Mouse (Mus musculus) erythroblast, adult 5-6 weeks (primary cell): ENCODE measurements around the gene Olfr671. TPM values are rescaled to one million over a fixed set of nuclear protein-coding genes. Genes with fewer than 3 reads are reported as not detected.
"Not testable (repeated sequence)": the region's sequence is repeated elsewhere in the genome, so short reads cannot be mapped to it uniquely, and the experiment has no call there.

Experiments used
- ATAC-seq: replicated peaks from 2 replicates; pipeline ENCODE4 v1.8.0; 2016; ENCODE audit warnings: moderate number of reproducible peaks, mild to moderate bottlenecking, moderate TSS enrichment, inconsistent platforms; ENCODE audit not compliant: poor library complexity, low FRiP score, severe bottlenecking
- total RNA-seq, 2 experiments: library from RNA; stranded (forward) in 1 of 2; stranded (reverse) in 1 of 2; fragments of 150-400 nt in 1 of 2; fragments of 200-764, 138-1000 nt in 1 of 2; gene quantifications; 2 replicates each; pipeline versions ENCODE4 v1.2.3 to v1.2.4; 2015 to 2017; ENCODE audit warnings: low replicate concordance in 2 of 2

The Olfr671 gene
- not detected in 2 replicates for total RNA-seq (2015; ENCODE audit: low replicate concordance)
- total RNA-seq (2017; ENCODE audit: low replicate concordance), result not detected in 2 replicates

DNA sequence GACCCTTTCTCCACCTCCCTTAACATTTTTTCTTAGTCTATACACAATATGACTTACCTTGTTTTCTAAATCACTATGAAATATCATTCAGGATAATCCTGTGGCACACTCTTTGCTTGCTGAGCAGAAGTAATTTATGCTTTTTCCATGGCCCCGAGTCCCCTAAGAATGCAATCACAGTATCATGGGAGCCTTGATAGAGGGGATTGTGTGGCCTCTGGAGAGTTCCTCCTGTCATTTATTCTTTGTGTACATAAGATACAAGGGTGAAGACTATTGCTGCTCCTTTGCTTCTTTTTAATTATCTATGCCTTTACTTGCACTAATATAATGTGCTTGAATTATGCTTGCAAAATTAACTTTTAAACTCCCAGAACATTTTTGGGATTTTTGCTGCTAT lies at the start of gene Olfr671:
TSS of gene Olfr671 (minus strand) at position 101 of the 400 bp plus-strand sequence.
- no peak for ATAC-seq

DNA sequence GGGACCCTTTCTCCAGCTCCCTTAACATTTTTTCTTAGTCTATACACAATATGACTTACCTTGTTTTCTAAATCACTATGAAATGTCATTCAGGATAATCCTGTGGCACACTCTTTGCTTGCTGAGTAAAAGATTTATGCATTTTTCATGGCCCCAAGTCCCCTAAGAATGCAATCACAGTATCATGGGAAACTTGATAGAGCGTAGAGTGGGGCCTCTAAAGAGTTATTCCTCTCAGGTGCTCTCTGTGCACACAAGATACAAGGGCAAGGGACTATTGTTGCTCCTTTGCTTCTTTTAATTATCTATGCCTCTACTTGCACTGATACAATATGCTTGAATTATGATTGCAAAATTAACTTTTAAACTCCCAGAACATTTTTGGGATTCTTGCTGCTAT lies 49.4 kb upstream of the Olfr671 start, which contains the start of gene Olfr675:
TSS of gene Olfr675 (minus strand) at position 101 of the 400 bp plus-strand sequence.
- ATAC-seq, result no peak

DNA sequence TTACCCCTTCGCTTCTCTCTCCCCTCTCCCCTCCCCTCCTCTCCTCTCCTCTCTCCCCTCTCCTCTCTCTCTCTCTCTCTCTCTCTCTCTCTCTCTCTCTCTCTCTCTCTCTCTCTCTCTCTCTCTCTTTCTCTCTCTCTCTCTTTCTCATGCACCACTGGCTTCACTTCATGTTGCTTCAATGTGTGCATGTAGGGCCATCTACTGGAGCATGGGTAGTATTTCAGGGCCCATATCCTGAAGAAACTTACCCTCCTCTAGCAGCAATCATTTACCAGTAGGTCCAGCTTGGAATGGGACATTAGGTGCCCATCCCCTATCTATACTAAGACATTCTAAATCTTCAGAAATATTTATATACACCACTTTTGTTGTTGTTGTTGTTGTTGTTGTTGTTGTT lies 43.6 kb upstream of the Olfr671 start:
- ATAC-seq, result no peak

DNA sequence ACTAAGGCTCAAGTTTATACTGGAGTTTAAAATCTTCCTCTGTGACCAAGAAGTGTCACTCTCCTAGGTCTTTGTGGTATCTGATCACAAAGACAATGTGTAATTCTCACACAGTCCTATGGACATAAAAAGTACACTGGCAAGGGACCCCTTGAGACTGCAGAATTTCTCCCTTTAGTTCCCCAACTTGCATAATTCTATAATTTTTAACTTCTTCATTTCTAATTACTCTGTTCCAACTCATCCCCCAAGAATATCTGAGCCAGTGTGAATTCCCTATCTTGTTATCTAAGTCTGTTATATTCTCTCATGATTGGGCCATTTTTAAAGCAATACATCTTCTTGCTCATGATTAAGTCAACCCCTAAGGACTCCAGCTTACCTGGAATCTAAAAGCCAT lies 23.0 kb upstream of the Olfr671 start, which contains the start of gene Olfr672:
TSS of gene Olfr672 (minus strand) at position 101 of the 400 bp plus-strand sequence.
- no peak for ATAC-seq

DNA sequence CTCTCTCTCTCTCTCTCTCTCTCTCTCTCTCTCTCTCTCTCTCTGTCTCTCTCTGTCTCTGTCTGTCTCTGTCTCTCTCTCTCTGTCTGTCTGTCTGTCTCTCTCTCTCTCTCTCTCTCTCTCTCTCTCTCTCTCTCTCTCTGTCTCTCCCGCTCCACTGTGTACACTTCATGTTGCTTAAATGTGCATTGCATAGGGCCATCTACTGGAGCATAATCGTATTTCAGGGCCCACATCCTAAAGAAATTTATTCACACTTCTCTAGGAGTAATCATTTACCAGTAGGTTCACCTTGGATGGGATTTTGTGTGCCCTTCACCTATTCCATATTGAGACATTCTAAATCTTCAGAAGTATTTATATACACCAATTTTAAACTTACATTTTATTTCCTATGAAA lies 6.4 kb downstream of the Olfr671 start:
- ATAC-seq, result not testable (repeated sequence)

- no peak for ATAC-seq
Measured at GRCm38 (mm10) chr7:104962520-104962919, 16.4 kb downstream of the Olfr671 start, which contains the start of gene Olfr670. TSS of gene Olfr670 (minus strand) at chr7:104962620.

GRCm38 (mm10) chr7:104950234-104950633 lies 28.7 kb downstream of the Olfr671 start:
- peak; percentile 78 for ATAC-seq

- ATAC-seq, result no peak
Measured at GRCm38 (mm10) chr7:104933940-104934339, 45.0 kb downstream of the Olfr671 start, which contains the start of gene Olfr669. TSS of gene Olfr669 (plus strand) at chr7:104934240.

DNA sequence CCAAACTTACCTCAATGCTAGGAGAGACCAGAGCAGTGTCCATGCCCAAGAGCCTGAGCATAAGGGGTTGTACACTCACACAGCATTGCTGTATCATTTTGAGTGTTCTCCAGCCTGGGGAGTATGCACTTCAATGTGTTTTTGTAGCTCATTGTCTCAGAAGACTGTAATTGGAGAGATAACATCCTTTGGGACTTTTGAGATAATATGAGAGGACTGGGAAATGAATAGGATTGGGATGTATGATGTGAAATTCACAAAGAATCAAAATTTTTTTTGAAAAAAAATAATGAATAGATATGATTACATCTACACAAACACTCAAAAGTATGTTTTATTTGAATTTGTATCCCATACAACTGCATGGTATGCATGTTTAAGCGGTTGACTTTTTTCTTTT lies 51.0 kb downstream of the Olfr671 start, which contains the start of gene Olfr668:
TSS of gene Olfr668 (minus strand) at position 101 of the 400 bp plus-strand sequence.
- no peak for ATAC-seq

Other genes with a start within 250 kb of the Olfr671 start
- not detected in 2 replicates for gene Usp17le, start 201.7 kb downstream of the Olfr671 start, total RNA-seq (2015; ENCODE audit: low replicate concordance)
- not detected in 2 replicates for gene Usp17le, start 201.7 kb downstream of the Olfr671 start, total RNA-seq (2017; ENCODE audit: low replicate concordance)
- gene Usp17lb, start 136.5 kb downstream of the Olfr671 start, total RNA-seq (2015; ENCODE audit: low replicate concordance), result not detected in 2 replicates
- not detected in 2 replicates for gene Usp17lb, start 136.5 kb downstream of the Olfr671 start, total RNA-seq (2017; ENCODE audit: low replicate concordance)
- not detected in 2 replicates for gene Usp17la, start 122.1 kb downstream of the Olfr671 start, total RNA-seq (2015; ENCODE audit: low replicate concordance)
- not detected in 2 replicates for gene Usp17la, start 122.1 kb downstream of the Olfr671 start, total RNA-seq (2017; ENCODE audit: low replicate concordance)
- gene Olfr665, start 101.1 kb downstream of the Olfr671 start, total RNA-seq (2015; ENCODE audit: low replicate concordance), result not detected in 2 replicates
- not detected in 2 replicates for gene Olfr665, start 101.1 kb downstream of the Olfr671 start, total RNA-seq (2017; ENCODE audit: low replicate concordance)
- not detected in 2 replicates for gene Olfr666, start 83.2 kb downstream of the Olfr671 start, total RNA-seq (2015; ENCODE audit: low replicate concordance)
- not detected in 2 replicates for gene Olfr666, start 83.2 kb downstream of the Olfr671 start, total RNA-seq (2017; ENCODE audit: low replicate concordance)
- not detected in 2 replicates for gene Olfr667, start 57.6 kb downstream of the Olfr671 start, total RNA-seq (2015; ENCODE audit: low replicate concordance)
- not detected in 2 replicates for gene Olfr667, start 57.6 kb downstream of the Olfr671 start, total RNA-seq (2017; ENCODE audit: low replicate concordance)
- gene Olfr668, start 51.1 kb downstream of the Olfr671 start, total RNA-seq (2015; ENCODE audit: low replicate concordance), result not detected in 2 replicates
- not detected in 2 replicates for gene Olfr668, start 51.1 kb downstream of the Olfr671 start, total RNA-seq (2017; ENCODE audit: low replicate concordance)
- not detected in 2 replicates for gene Olfr669, start 44.9 kb downstream of the Olfr671 start, total RNA-seq (2015; ENCODE audit: low replicate concordance)
- not detected in 2 replicates for gene Olfr669, start 44.9 kb downstream of the Olfr671 start, total RNA-seq (2017; ENCODE audit: low replicate concordance)
- not detected in 2 replicates for gene Olfr670, start 16.5 kb downstream of the Olfr671 start, total RNA-seq (2015; ENCODE audit: low replicate concordance)
- not detected in 2 replicates for gene Olfr670, start 16.5 kb downstream of the Olfr671 start, total RNA-seq (2017; ENCODE audit: low replicate concordance)
- gene Olfr672, start 22.9 kb upstream of the Olfr671 start, total RNA-seq (2015; ENCODE audit: low replicate concordance), result not detected in 2 replicates
- not detected in 2 replicates for gene Olfr672, start 22.9 kb upstream of the Olfr671 start, total RNA-seq (2017; ENCODE audit: low replicate concordance)
- gene Olfr675, start 49.3 kb upstream of the Olfr671 start, total RNA-seq (2015; ENCODE audit: low replicate concordance), result not detected in 2 replicates
- gene Olfr675, start 49.3 kb upstream of the Olfr671 start, total RNA-seq (2017; ENCODE audit: low replicate concordance), result not detected in 2 replicates
- gene Olfr676, start 53.6 kb upstream of the Olfr671 start, total RNA-seq (2015; ENCODE audit: low replicate concordance), result not detected in 2 replicates
- not detected in 2 replicates for gene Olfr676, start 53.6 kb upstream of the Olfr671 start, total RNA-seq (2017; ENCODE audit: low replicate concordance)
- gene Olfr677, start 72.2 kb upstream of the Olfr671 start, total RNA-seq (2015; ENCODE audit: low replicate concordance), result not detected in 2 replicates
- not detected in 2 replicates for gene Olfr677, start 72.2 kb upstream of the Olfr671 start, total RNA-seq (2017; ENCODE audit: low replicate concordance)
- not detected in 2 replicates for gene Olfr678, start 85.3 kb upstream of the Olfr671 start, total RNA-seq (2015; ENCODE audit: low replicate concordance)
- gene Olfr678, start 85.3 kb upstream of the Olfr671 start, total RNA-seq (2017; ENCODE audit: low replicate concordance), result not detected in 2 replicates
- gene Olfr679, start 102.1 kb upstream of the Olfr671 start, total RNA-seq (2015; ENCODE audit: low replicate concordance), result not detected in 2 replicates
- gene Olfr679, start 102.1 kb upstream of the Olfr671 start, total RNA-seq (2017; ENCODE audit: low replicate concordance), result not detected in 2 replicates
- not detected in 2 replicates for gene Olfr680-ps1, start 113.7 kb upstream of the Olfr671 start, total RNA-seq (2015; ENCODE audit: low replicate concordance)
- not detected in 2 replicates for gene Olfr680-ps1, start 113.7 kb upstream of the Olfr671 start, total RNA-seq (2017; ENCODE audit: low replicate concordance)
- not detected in 2 replicates for gene Olfr681, start 137.7 kb upstream of the Olfr671 start, total RNA-seq (2015; ENCODE audit: low replicate concordance)
- gene Olfr681, start 137.7 kb upstream of the Olfr671 start, total RNA-seq (2017; ENCODE audit: low replicate concordance), result not detected in 2 replicates
- gene Olfr683, start 167.9 kb upstream of the Olfr671 start, total RNA-seq (2015; ENCODE audit: low replicate concordance), result not detected in 2 replicates
- gene Olfr683, start 167.9 kb upstream of the Olfr671 start, total RNA-seq (2017; ENCODE audit: low replicate concordance), result not detected in 2 replicates
- gene Olfr684, start 184.5 kb upstream of the Olfr671 start, total RNA-seq (2015; ENCODE audit: low replicate concordance), result not detected in 2 replicates
- gene Olfr684, start 184.5 kb upstream of the Olfr671 start, total RNA-seq (2017; ENCODE audit: low replicate concordance), result 0.09 TPM in 1 of 2 replicates, not detected in the other
- not detected in 2 replicates for gene Olfr685, start 206.9 kb upstream of the Olfr671 start, total RNA-seq (2015; ENCODE audit: low replicate concordance)
- gene Olfr685, start 206.9 kb upstream of the Olfr671 start, total RNA-seq (2017; ENCODE audit: low replicate concordance), result not detected in 2 replicates
- gene Olfr686, start 228.4 kb upstream of the Olfr671 start, total RNA-seq (2015; ENCODE audit: low replicate concordance), result not detected in 2 replicates
- not detected in 2 replicates for gene Olfr686, start 228.4 kb upstream of the Olfr671 start, total RNA-seq (2017; ENCODE audit: low replicate concordance)